In the genomic region with DNA sequence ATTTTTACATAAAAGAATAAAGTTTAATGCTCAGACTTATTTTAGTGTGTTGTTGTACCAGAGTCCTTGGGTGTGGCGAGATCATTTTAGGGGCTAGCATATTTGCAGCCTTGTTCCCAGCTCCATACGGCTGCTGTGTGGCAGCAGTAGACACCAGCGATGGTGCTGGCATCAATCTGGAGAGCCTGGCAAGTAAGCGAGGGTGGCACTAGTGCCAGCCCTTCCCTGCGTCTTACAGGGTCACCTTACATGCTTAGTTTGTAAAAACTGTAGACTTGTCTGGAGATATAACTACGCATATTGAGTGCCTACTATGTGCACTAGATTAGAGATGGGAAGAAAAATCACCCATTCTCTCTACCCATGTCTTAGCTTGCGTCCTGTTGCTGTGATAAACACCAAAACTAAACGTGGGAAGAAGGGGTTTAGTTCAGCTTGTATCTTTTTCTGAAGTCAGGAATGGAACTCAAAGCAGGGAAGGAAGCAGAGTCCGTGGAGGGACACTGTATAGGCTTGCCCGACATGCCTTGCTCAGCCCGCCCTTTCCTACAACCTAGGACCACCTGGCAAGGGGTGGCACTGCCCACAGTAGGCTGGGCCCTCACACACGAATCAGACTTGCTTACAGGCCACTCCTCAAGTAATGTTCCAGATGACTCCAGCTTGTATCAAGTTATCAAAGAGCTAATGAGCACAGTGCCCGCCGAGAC, we compare ENCODE assay signal across 17 mouse cellular contexts.
A peak's percentile ranks its signal among the peaks of the same experiment; 100 is the strongest.
DNase-seq lines count a peak whose midpoint lies in the region; ATAC-seq and TF ChIP-seq lines count a peak whose summit lies in the region.
"Had no signal": no experiment of that assay in that cellular context is flagged by ENCODE, and none has a peak within 500 bp of the region (broad histone marks: within the 10 kb centered on the region; RNA-seq: fewer than 3 reads in every experiment).

No protein-coding gene starts in this region.

- no peak overlapping the region for H3K4me3 ChIP-seq in left cerebral cortex, adult 2 months
- H3K4me3 ChIP-seq: liver, embryonic 13.5 days; megakaryocyte, embryonic 14.5 days; neural tube, embryonic 12.5 days had no signal

- ATAC-seq in frontal cortex, adult (ENCODE audit: low TSS enrichment): 0 out of 2 replicates have a peak, but pooled peaks have one; percentile 33
- ATAC-seq: CD4-positive, CD25-positive, alpha-beta regulatory T cell, adult 4 months; forebrain, postnatal 0 days; hindbrain, embryonic 16.5 days had no signal

- intact Hi-C loops in left cerebral cortex, postnatal 4 days (cut with DNase I): no loop called here
- intact Hi-C loops in left cerebral cortex, adult 2 months (cut with DNase I): no loop called here

- no peak for TF ChIP-seq CTCF in left cerebral cortex, adult 2 months (IDR thresholded peaks at IDR 0.05)

- no peak overlapping the region for H3K27ac ChIP-seq in left cerebral cortex, adult 2 months
- H3K27ac ChIP-seq: liver, embryonic 13.5 days; neural tube, embryonic 12.5 days had no signal

- no peak for DNase-seq in frontal cortex, postnatal 25 days (ENCODE audit: low spot score in 2 of 2)
- DNase-seq in left cerebral cortex, postnatal 4 days: peak; percentile 27
- DNase-seq in left cerebral cortex, adult 9 months (ENCODE audit: low spot score in 2 of 2): no peak
- DNase-seq in gastrocnemius, postnatal 25 days: peak; percentile 56
- DNase-seq in skeletal muscle tissue, adult 2 months (ENCODE audit: low read depth, low spot score): peak; percentile 68
- DNase-seq in left cerebral cortex, adult 2 months (ENCODE audit: extremely low spot score in 1 of 2, low spot score in 2 of 2): no peak
- DNase-seq: cerebellum, adult 11-12 months; forebrain, postnatal 0 days; kidney, adult 18-20 months; kidney, postnatal 36 days; liver, embryonic 13.5 days; right cerebral cortex, postnatal 14 days had no signal

Comparison
In these comparisons a context has a peak if more than half of its experiments do, and no peak if none do; other contexts are left out.
1. DNase-seq: peak in left cerebral cortex, postnatal 4 days (single experiment), gastrocnemius, postnatal 25 days (single experiment) and skeletal muscle tissue, adult 2 months (single experiment); none in frontal cortex, postnatal 25 days (0 of 2), left cerebral cortex, adult 9 months (0 of 2) and left cerebral cortex, adult 2 months (0 of 2).